Comparison of ENCODE assay signal across 12 mouse cellular contexts in genomic region chr7:64141301-64142032, GRCm38 (mm10). TPM values are rescaled to one million over a fixed set of nuclear protein-coding genes. Genes with fewer than 3 reads are reported as not detected.
DNase-seq lines count a peak whose midpoint lies in the region; ATAC-seq and TF ChIP-seq lines count a peak whose summit lies in the region.
"Had no signal": no experiment of that assay in that cellular context is flagged by ENCODE, and none has a peak within 500 bp of the region (broad histone marks: within the 10 kb centered on the region; RNA-seq: fewer than 3 reads in every experiment).

No protein-coding gene starts in this region.

- no peaks in the 10 kb centered on the region for H3K79me2 ChIP-seq in C2C12 (ENCODE audit: control insufficient read depth, insufficient read depth)
- H3K79me2 ChIP-seq in myocyte (ENCODE audit: control insufficient read depth, insufficient read depth), result no peaks in the 10 kb centered on the region

- H3K27me3 ChIP-seq in kidney, embryonic 14.5 days (ENCODE audit: control insufficient read depth, insufficient read depth, low read length), result no peaks in the 10 kb centered on the region
- no peaks in the 10 kb centered on the region for H3K27me3 ChIP-seq in C2C12 (ENCODE audit: control insufficient read depth, insufficient read depth, insufficient read length)
- H3K27me3 ChIP-seq in myocyte (ENCODE audit: control insufficient read depth, insufficient read depth, insufficient read length), result no peaks in the 10 kb centered on the region
- H3K27me3 ChIP-seq: heart, embryonic 13.5 days; intestine, embryonic 15.5 days had no signal

- no peak for TF ChIP-seq POLR2A in myocyte (IDR thresholded peaks at IDR 0.05; ENCODE audit: insufficient read length, low read depth)

- no peak for TF ChIP-seq CTCF in C2C12 (IDR thresholded peaks at IDR 0.05; ENCODE audit: control insufficient read depth, insufficient read depth, insufficient read length)

- no peaks in the 10 kb centered on the region for H3K79me3 ChIP-seq in C2C12 (ENCODE audit: low read depth)

- H3K9ac ChIP-seq in kidney, embryonic 14.5 days (ENCODE audit: low read depth, low read length), result no peak overlapping the region
- H3K9ac ChIP-seq: heart, embryonic 13.5 days; intestine, embryonic 15.5 days had no signal

- 81% methylated on average over 19 of the region's 19 CpGs for WGBS in kidney, embryonic 14.5 days

- no peaks in the 10 kb centered on the region for H3K4me1 ChIP-seq in kidney, embryonic 14.5 days (ENCODE audit: control insufficient read depth, insufficient read depth, low read length)
- H3K4me1 ChIP-seq: heart, embryonic 13.5 days; intestine, embryonic 15.5 days had no signal

- H3K36me3 ChIP-seq in kidney, embryonic 14.5 days (ENCODE audit: control insufficient read depth, insufficient read depth, low read length), result no peaks in the 10 kb centered on the region
- H3K36me3 ChIP-seq in C2C12 (ENCODE audit: control insufficient read depth, insufficient read depth) (no peaks in the 10 kb centered on the region), myocyte (ENCODE audit: control insufficient read depth, insufficient read depth) (no peaks in the 10 kb centered on the region)
- H3K36me3 ChIP-seq: heart, embryonic 13.5 days; intestine, embryonic 15.5 days had no signal

- no peak for ATAC-seq in kidney, embryonic 14.5 days (ENCODE audit: low FRiP score, low TSS enrichment)
- peak; percentile 79 for ATAC-seq in granulocyte monocyte progenitor cell, adult 5-6 weeks (replicated peaks; ENCODE audit: poor library complexity, severe bottlenecking)
- ATAC-seq: forebrain, embryonic 14.5 days; intestine, embryonic 15.5 days had no signal

- H3K4me2 ChIP-seq in kidney, embryonic 14.5 days (replicated peaks; ENCODE audit: low read depth, low read length), result no peak overlapping the region
- peak overlapping the region; percentile 28 for H3K4me2 ChIP-seq in myocyte (ENCODE audit: low read depth)
- H3K4me2 ChIP-seq: heart, embryonic 13.5 days; intestine, embryonic 15.5 days had no signal

- H3ac ChIP-seq in C2C12 (ENCODE audit: control insufficient read depth, insufficient read length, low read depth) (no peak overlapping the region), myocyte (ENCODE audit: control insufficient read depth, insufficient read length) (no peak overlapping the region)

- no peaks in the 10 kb centered on the region for H3K9me3 ChIP-seq in kidney, embryonic 14.5 days (ENCODE audit: control insufficient read depth, low read length)
- H3K9me3 ChIP-seq: heart, embryonic 13.5 days; intestine, embryonic 15.5 days had no signal

- H3K4me3 ChIP-seq in kidney, embryonic 14.5 days (ENCODE audit: low read length), result no peak overlapping the region
- H3K4me3 ChIP-seq in C2C12 (ENCODE audit: insufficient read depth, poor library complexity, severe bottlenecking) (no peak overlapping the region), myocyte (no peak overlapping the region)
- H3K4me3 ChIP-seq: heart, embryonic 13.5 days; intestine, embryonic 15.5 days had no signal

- DNase-seq in kidney, adult 9 months, result peak; percentile 6
- DNase-seq in adrenal gland, postnatal 14 days, result no peak
- DNase-seq in kidney, adult 8-10 months, result no peak
- DNase-seq in heart, adult 8-10 months (ENCODE audit: low spot score), result no peak

- no peak overlapping the region for H3K27ac ChIP-seq in kidney, embryonic 14.5 days (ENCODE audit: low read depth, low read length)
- H3K27ac ChIP-seq: heart, embryonic 13.5 days; intestine, embryonic 15.5 days had no signal

TF ChIP-seq in C2C12, 6 proteins besides CTCF, POLR2A, EP300 and RAD21:
- TF ChIP-seq FOSL1 (IDR thresholded peaks at IDR 0.05; ENCODE audit: insufficient read depth, low read length, poor library complexity, severe bottlenecking), result peak; percentile 67
- TF ChIP-seq MYOD1 (IDR thresholded peaks at IDR 0.05; ENCODE audit: control insufficient read depth, insufficient read length, low read depth), result no peak

TF ChIP-seq in myocyte, 11 proteins besides CTCF, POLR2A, EP300 and RAD21:
- TF ChIP-seq TCF12 (IDR thresholded peaks at IDR 0.05; ENCODE audit: insufficient read depth, poor library complexity, severe bottlenecking) (no peak), MYOG (IDR thresholded peaks at IDR 0.05; ENCODE audit: control insufficient read depth in 1 of 3, insufficient read depth in 1 of 3, insufficient read length in 2 of 3, low read depth in 2 of 3) (no peak), MYOD1 (IDR thresholded peaks at IDR 0.05; ENCODE audit: control insufficient read depth in 1 of 3, insufficient read length in 2 of 3, low read depth in 2 of 3) (no peak), USF1 (IDR thresholded peaks at IDR 0.05; ENCODE audit: low read depth) (no peak), E2F4 (IDR thresholded peaks at IDR 0.05; ENCODE audit: insufficient read depth) (no peak), TCF3 (IDR thresholded peaks at IDR 0.05; ENCODE audit: insufficient read length, low read depth) (no peak), SRF (IDR thresholded peaks at IDR 0.05; ENCODE audit: control insufficient read depth, insufficient read length, low read depth) (no peak), MAX (IDR thresholded peaks at IDR 0.05; ENCODE audit: low read depth) (no peak), POLR2AphosphoS2 (IDR thresholded peaks at IDR 0.05; ENCODE audit: insufficient read length, low read depth) (no peak), REST (IDR thresholded peaks at IDR 0.05; ENCODE audit: insufficient read depth, insufficient read length) (no peak), CEBPB (IDR thresholded peaks at IDR 0.05; ENCODE audit: insufficient read depth, poor library complexity, severe bottlenecking) (no peak)

RNA-seq across cellular contexts. Expression of gene Trpm1, which starts 12.2 kb away (rescaled TPM):
- polyA plus RNA-seq in kidney, embryonic 14.5 days (2014; fragmentation: Nextera tagmentation; extraction: Ambion mirVana), result not detected in 2 replicates
- polyA plus RNA-seq in C2C12 (2012; fragmentation: generic; extraction: Trizol), result 0.02 TPM
- total RNA-seq in granulocyte monocyte progenitor cell, adult 5-6 weeks (2014; fragmentation: Nextera tagmentation), result not detected in 2 replicates
- total RNA-seq in granulocyte monocyte progenitor cell, adult 5-6 weeks (2017), result not detected in 2 replicates
- polyA plus RNA-seq in myocyte (2012; fragmentation: generic; extraction: Trizol), result 0.17 TPM
- total RNA-seq in adrenal gland, postnatal 14 days (2021), result 0.90 TPM in 1 of 2 replicates, not detected in the other
- under 1 TPM in 2 of 4 experiments, not detected in 2; 0.31 to 0.66 TPM for total RNA-seq in heart, adult 8-10 months (2022)
- total RNA-seq: adrenal gland, postnatal 4 days had no signal
- polyA plus RNA-seq: intestine, embryonic 15.5 days had no signal
